Mouse (Mus musculus) kidney, adult 2 months (tissue): ENCODE results near the gene Erc2.

Experiments used
- CTCF ChIP-seq: fragments of 200-500 bp; conservative IDR thresholded peaks from 2 replicates; pipeline ENCODE4 v1.5.1; 2011; ENCODE audit warnings: low read depth, mild to moderate bottlenecking, control low read depth, low read length, moderate library complexity, mixed read lengths; ENCODE audit not compliant: insufficient read depth, insufficient read length
- POLR2A ChIP-seq: fragments of 200-500 bp; IDR thresholded peaks from one replicate; pipeline ENCODE4 v1.6.1; 2011; ENCODE audit warnings: low read depth, low read length, control low read depth

GRCm38 (mm10) chr14:27642981-27643380 lies 20.8 kb downstream of the Erc2 start:
- no peak for TF ChIP-seq POLR2A
- TF ChIP-seq CTCF = no peak
